Mouse (Mus musculus): ENCODE data around the gene Ilvbl. TPM values are rescaled to one million over a fixed set of nuclear protein-coding genes. Genes with fewer than 3 reads are reported as not detected.

Ilvbl gene
- polyA plus RNA-seq (2017; shearing (Covaris generic)), result 63.5 TPM

DNA sequence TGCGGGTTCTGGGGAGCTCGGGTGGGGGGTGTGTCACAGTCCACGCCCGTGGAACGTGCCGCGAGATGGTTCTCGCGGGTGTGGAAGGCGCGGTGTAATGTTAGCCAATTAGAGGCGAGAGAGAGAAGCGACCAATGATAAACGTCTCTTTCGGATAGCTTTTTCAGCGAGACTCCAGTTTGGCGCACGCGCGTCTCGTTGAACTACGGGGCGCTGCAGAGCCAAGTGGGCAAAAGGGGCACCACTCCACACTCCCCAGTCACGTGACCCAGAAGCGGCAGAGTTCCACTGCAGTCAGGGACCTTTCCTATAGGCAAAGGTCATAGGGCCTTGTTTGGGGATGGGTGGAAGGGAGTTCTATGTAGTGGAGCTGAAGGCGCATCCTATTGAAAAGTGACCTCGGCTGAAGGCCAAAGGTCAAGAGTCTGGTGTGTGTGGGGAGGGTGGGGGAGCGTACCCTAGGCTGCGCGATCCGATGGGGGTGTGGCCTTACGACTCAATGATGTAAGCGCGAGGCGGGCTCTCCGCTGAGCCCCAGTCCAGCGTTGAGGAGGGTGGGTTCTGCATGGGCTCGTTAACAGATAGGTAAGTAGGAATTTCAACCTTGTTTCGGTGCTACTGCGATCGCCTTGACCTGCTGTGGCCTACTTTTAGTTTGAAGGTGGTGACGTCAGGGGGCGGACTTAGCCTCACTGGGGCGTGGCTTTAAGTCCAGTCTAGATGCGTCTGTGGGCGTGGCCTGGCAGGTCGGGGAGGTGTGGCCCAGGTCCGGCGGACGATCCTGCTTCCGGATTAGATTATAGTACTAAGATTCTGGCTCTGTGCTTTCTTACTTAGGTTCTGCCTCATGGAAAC is at the start of gene Ilvbl:
Gene Ilvbl, plus strand, starts transcription at position 97 of the 855 bp plus-strand sequence.

DNA sequence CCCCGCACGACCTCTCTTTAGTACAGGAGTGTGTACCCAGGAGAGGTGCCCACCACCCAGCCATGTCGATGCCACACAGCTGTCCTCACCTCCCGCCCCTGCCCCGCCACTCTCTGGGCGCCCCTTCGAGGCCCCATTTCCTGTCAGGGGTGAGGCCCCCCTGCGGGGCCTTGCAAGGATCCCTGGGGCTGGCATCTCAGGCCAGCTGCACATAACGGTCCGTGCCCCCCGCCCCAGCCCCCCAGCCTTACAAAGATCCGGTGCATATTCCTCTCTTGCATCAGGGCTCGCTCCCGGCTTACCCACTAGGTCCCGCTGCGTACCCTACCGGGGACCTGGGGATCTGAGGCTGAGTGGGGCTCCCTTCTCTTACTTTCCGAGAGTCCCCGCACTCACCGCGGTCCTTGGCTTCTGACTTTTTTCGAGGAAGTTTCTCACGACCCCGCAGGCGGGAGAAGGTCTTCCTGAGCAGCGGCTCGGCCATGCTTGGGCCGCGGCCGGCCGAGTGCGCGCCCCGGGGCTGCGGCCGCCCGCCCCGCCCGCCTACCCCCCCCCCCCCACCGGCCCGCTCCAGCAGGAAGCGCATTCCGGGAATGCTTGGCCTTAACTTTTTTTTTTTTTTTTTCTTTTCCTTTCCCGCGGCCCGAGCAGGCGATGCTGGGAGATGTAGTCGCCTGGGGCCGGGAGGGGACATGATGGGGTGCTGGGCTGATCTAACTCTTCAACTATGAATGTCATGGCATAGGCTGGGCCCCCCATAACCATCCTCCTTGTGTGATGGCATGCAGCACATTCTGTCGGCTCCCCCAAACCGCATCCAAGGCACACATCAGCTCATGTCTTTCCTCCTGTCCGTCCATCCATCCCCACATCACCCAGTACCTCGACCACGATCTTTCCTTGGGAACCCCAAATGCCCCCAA is 17.5 kb downstream of the Ilvbl start, which contains the start of gene Syde1:
Gene Syde1, minus strand, starts transcription at position 559 of the 923 bp plus-strand sequence.

DNA sequence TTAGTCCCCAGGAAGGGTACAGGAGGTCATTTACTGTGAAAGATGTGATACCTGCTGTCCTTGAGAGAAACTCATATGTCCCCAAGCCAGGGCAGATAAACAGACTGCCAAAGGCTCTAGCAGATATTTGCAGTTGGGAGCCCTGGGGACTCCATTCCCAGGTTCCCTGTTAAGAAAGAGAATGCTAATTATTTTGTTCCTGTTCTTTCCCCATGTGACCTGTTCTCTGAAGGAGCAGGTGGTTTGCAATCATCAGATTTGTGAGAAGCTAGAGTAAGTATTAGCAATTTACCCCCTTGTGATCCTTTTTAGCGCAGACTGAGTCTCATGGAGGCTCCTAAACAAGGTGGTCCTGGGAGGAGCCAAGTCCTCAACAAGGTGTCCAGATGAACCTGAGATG is 43.8 kb downstream of the Ilvbl start, which contains the start of gene Olfr1357:
Gene Olfr1357, minus strand, starts transcription at position 101 of the 400 bp plus-strand sequence.

Other genes starting within 250 kb of the Ilvbl start
- 126 TPM for gene Agpat3, start 221.9 kb upstream of the Ilvbl start, polyA plus RNA-seq (2017; shearing (Covaris generic))
- 357 TPM for gene Rrp1, start 161.3 kb upstream of the Ilvbl start, polyA plus RNA-seq (2017; shearing (Covaris generic))
- 64.8 TPM for gene Cstb, start 148.7 kb upstream of the Ilvbl start, polyA plus RNA-seq (2017; shearing (Covaris generic))
- gene Pdxk, start 109.4 kb upstream of the Ilvbl start, polyA plus RNA-seq (2017; shearing (Covaris generic)), result 16.5 TPM
- not detected for gene Olfr1358, start 56.9 kb upstream of the Ilvbl start, polyA plus RNA-seq (2017; shearing (Covaris generic))
- 0.31 TPM for gene Syde1, start 17.6 kb downstream of the Ilvbl start, polyA plus RNA-seq (2017; shearing (Covaris generic))
- gene Olfr1357, start 43.7 kb downstream of the Ilvbl start, polyA plus RNA-seq (2017; shearing (Covaris generic)), result not detected
- gene Casp14, start 143.9 kb downstream of the Ilvbl start, polyA plus RNA-seq (2017; shearing (Covaris generic)), result not detected
- not detected for gene Ccdc105, start 178.7 kb downstream of the Ilvbl start, polyA plus RNA-seq (2017; shearing (Covaris generic))
- gene Slc1a6, start 206.2 kb downstream of the Ilvbl start, polyA plus RNA-seq (2017; shearing (Covaris generic)), result not detected